Mouse (Mus musculus) CD4-positive, CD25-positive, alpha-beta regulatory T cell, adult 4 months (primary cell): Measurements from ENCODE around the gene Ess2. TPM values are rescaled to one million over a fixed set of nuclear protein-coding genes. Genes with fewer than 3 reads are reported as not detected.
"Not testable (repeated sequence)": the region's sequence is repeated elsewhere in the genome, so short reads cannot be mapped to it uniquely, and the experiment has no call there.

ENCODE experiments used
- ATAC-seq: one replicate; pipeline ENCODE4 v1.8.0; 2017
- polyA plus RNA-seq, 2 experiments: library from polyadenylated mRNA; unstranded; fragments of 100-300 nt; shearing (Covaris generic); gene quantifications; one replicate each; pipeline ENCODE4 v1.2.1; 2017

The Ess2 gene
- polyA plus RNA-seq: 10 to 100 TPM; 32.7 to 53.9 TPM

DNA sequence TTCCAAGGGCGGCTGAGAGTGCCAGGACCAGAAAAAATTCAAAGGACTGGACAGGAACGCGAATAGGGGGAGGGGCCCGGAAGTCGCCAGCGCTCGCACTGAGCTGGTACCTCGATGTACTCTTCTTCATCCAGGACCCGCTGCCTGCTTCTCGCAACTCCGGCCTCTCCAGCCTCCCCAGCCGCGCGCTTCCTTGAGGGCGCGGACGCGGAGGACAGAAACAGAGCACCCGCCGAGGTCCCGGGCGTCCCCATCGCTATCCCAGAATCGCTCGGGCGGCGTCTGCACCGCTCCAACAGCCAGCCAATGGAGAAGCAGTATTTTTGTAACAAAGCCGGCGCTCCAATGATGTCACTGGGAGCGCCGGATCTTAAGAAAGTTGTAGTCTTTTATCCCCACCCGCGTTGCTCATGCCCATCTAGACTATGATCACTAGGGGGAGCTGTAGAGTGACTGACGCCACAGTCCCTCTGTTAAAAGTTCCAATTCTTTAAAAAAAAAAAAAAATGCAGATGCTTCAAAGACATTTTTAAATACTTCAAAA, at the start of gene Ess2:
Gene Ess2, minus strand, starts transcription at position 297 of the 544 bp plus-strand sequence.
- peak; percentile 100 for ATAC-seq

DNA sequence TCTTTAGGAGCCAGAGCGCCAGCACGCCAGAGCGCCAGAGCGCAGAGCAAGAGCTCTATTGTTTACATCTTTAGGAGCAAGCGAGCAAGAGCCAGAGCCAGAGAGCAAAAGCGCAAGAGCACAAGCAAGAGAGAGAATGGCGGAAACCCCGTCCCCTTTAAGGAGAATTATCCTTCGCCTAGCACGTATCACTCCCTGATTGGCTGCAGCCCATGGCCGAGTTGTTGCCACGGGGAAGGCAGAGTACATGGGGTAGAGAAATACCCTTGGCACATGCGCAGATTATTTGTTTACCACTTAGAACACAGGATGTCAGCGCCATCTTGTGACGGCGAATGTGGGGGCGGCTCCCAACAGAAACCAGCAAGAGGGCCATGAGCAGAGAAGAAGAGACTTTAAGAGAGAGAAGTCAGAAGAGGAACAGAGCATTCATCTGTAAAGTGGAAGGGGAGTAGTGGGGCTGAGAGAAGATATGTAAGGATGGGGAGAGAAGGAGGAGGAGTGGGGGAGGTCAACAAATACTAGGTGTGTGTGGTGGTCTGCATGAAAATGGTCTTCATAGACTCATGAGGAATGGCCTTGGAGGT, 45.0 kb upstream of the Ess2 start:
- ATAC-seq: not testable (repeated sequence)

DNA sequence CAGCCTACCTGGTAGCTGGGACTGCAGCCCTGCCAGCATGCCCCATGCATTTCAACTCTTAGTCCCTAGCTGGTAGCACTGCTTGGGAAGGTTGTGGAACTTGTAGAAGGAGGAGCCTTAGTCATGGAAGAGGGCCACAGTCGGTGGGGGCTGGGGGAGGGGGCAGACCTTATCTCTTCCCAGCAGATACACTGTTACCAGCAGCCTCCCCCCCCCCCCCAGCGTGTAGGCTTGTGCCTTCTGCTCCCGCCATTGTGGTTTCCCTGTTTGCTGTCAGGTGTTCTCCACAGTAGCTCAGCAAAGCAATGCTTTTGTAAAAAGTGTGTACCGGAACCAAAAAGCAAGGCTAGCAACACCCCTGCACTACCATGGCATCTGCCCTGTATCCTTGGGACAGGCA, 40.5 kb upstream of the Ess2 start:
- no peak for ATAC-seq

DNA sequence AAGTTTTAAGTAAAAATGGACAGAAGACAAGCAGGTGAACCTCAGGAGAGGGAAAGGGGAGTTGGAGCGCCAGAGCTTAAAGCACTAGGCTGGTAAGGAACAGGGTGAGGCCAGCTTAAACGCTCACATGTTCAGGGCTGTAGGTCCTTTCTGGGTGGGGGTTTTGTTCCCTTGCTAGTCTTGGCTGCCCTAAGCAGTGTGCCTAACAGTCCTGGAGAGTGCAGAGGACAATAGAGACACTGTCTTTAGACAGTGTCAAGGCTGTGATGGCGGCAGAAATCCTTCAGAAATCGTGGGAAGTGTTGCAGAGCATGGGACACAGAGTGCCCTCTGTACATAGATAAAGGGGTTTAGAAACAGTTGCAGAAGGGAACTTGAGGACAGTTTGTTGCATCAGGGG, 38.9 kb upstream of the Ess2 start:
- no peak for ATAC-seq

DNA sequence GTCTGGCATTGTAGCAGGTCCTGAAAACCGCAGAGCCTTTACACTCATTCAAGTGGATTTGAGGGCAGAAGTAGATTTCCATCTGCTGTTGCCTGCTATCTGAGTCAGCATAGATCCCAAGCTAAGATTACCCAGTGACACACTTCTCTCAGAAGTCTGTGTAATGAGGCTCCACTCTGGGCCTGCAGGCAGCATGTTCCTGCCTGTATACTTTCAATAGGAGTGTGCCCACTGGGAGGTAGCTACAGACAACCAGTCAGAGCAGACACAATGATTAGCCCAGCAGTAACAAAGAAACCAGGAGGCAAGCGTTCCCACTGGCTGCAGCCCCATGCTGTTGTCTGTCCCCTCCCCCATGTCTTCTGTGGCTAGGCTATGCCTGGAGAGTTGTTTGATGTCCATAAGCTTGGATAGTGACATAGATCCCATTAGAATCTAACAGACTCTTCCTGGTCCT, 38.3 kb upstream of the Ess2 start:
- no peak for ATAC-seq

DNA sequence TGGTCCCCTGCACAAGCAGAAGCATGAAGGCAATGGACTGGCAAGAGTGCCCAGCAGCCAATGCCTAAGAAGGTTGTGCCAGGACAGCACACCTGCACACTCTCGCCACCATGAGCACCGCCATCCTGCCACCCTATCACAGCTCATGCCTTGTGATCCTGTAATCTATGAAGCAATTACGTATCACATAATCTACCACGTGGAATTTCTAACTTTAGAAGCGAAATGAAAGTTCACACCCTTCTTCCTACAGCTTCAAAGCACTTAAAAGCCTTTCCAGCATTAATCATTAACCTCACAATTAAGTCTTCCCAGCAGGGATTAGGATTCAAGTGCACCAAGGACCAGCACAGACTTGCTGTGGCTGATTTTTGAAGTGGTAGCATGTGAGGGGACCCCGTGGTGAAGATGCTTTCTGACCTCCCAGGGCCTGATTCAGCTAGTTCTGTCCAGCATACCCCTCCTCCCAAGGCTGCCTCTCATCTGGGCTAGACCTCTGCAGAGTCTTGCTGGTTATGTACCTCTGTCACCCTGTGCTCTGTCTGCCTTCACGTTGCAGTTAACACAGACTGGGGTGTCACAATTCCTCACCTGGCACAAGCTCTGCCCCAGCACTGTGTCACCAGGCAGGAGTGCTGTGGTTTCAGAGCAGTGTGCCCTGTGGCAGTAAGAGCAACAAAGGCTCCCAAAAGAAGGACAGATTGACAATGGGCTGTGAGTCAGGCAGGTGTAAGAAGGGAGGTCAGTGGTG, 34.1 kb upstream of the Ess2 start:
- ATAC-seq: no peak

DNA sequence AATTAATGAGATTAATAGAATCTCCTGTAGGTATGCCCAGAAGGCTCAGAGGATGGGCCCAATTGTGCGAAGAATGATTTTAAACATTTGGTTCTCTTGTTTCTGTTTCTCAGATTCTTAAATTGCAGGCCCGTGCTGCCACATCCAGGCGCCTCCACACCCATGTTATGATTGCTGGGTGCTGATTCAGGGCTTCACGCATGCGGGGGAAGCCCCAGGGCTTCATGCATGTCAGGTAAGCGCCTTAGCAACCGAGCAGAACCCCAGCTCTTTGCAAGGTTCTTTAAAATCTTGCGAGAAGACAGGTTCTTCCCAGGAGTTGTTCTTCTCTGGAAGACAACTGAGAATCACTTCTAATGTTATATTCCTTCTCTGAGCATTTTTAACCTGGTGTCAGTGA, 32.3 kb upstream of the Ess2 start:
- ATAC-seq: no peak

DNA sequence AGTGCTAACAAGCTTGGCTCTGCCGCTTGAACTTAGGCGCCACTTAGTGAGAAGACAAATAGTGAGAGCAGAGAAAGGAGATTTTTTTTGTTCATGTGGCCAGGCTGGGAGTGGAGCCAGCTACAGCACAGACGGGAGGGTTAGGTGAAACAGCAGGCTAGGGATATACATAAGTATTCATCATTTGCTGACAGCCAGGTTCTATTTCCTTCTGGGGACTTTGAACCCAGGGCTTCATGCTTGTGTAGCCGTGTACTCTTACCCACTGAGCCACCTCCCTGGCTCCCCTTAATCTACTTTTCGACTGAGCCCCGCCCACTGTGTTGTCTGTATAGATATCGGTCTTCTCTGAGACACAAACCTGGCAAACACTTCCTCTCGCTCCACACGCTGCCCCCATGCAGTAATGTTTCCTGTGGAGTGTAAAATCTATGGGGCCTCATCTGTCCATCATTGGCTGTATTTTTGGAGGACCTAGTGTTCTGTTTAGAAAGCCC, 28.2 kb upstream of the Ess2 start:
- ATAC-seq: peak; percentile 12

DNA sequence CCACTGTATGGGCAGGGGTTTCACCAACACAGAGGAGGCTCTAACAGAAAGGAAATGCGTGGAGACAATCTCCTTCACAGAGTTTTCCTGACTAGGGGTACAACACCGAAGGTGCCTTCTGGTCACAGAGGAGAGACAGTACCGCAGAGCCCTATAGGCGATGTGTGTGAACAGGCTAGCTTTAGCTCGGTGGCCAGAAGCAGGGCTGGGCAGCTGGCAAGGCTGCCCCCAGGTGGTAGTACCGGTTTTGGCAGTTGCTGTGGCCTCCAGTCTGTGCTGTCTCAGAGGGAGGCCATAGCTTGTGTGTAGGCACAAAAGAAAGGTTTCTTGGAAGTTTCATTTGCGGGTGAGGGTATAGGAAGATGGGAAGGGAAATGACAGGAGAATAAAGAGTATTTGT, 27.7 kb upstream of the Ess2 start:
- ATAC-seq: peak; percentile 95

DNA sequence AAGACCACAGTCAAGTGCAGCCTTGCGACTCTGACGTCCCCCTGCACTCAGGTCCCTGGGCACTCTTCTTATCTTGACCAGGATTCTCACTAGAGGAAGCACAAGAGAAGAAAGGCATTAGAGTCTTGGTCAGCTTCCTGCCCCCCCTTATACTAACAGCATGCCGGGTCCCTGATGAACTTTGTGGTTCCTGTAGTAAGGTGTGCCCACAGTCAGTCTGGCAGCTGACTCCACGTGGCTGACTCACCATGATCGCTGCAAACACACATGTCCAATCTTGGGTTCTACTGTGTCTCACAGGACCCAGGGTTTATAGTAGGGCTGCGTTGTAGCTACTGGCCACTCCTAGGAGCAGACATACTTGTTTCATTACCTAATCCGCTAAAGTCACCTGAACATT, 27.0 kb upstream of the Ess2 start:
- ATAC-seq: no peak

DNA sequence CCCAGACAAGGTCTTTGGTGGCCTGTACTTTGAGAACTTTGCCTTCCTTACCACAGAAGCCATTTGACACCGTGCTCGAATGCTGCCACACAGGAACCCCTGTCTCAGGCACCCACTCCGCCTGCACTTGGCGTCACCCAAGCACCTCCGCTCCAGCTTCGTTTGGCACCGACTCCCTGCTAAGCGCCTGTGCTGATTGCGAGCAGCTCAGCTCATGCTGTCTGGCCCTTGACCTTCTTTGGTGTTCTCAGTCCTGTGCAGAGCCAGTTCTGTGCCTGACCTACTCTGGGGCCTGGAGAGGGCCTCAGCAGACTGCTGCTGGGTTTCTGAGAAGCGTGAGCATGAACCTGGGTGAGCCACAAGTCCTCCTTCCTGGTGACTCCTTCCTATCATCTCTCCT, 25.6 kb upstream of the Ess2 start:
- ATAC-seq: no peak

DNA sequence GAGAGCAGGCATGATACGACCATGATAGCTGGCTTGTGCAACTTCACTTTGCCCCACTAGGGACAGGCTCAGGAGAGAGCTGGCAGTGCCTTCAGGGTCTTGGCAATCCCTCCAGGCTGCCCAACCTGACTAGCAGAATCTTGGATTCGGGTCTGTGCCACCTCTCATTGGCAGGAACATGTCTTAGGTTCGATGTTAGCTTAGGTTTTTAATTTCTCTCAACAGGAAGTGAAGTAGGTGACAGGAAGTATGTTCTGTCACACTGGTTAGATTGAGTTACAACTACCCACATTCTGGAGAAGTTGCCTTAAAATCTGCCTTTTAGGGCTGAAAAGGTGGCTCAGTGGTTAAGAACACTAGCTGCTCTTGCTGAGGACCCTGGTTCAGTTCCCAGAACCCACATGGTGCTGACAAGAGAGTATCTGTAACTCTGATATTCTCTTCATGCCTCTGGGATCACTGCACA, 23.3 kb upstream of the Ess2 start:
- peak; percentile 59 for ATAC-seq

DNA sequence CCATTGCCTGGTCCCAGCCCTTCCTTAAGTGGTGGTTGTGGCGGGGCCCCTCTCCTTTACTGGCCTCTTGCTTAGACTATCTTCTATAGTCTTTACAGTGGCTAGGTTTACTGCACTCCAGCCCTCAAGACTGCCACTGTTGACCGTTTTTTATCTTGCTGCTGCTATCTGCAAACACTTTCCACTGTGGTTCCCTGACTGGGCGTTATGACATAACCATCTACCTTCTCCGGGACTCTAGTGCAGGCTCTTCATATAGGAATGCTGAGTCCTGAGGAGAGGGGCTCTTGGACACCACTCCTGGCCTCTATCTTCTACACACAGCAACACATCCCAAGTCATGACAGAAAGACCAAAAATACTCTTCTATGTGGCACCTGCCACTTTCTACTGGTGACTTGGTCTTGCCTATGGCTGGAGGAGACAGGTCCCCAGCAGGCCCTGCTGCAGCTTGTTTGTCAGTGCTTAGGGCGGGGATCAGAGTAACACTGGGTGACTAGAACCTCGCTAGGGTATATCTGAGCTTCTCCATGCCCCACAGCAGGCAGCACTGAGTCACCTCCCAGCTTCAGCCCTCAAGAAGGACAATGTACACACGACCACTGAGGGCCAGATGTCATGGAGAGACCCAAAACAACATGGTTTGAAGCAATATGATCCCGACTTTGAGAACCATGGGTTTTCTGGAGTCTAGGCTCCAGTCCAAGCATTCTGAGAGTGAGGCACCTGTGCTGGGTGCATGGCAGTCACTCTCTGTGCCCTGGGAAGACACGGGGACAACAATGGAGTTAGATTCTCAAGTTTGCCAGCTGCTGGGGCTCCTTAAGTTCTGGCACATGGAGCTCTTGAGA, 22.7 kb upstream of the Ess2 start:
- ATAC-seq: no peak

DNA sequence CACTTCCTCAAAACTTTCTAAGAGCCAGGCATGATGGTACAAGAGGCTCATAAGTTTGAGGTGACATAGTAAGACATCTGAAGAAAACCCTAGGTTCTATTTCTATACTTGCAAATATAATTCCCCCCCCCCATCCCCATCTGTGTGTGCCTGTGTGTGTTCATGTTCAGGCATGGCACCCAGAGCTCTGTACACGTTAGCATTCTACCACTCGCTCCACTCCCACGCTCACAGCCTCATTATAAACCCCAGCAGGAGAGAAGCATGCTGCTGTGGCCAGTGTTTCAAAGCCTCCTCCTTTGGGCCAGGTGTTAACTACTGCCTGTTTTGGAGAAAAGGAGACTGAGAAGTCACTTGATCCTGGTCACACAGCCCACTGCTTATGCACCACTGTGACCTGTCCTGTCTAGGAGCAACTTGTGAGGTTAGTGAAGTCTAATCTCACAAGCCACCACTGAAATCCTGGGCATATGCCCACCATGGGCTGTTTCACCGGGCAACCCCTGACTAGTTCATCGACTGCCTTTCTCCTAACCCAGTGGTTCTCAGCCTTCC, 20.8 kb upstream of the Ess2 start:
- ATAC-seq: no peak

DNA sequence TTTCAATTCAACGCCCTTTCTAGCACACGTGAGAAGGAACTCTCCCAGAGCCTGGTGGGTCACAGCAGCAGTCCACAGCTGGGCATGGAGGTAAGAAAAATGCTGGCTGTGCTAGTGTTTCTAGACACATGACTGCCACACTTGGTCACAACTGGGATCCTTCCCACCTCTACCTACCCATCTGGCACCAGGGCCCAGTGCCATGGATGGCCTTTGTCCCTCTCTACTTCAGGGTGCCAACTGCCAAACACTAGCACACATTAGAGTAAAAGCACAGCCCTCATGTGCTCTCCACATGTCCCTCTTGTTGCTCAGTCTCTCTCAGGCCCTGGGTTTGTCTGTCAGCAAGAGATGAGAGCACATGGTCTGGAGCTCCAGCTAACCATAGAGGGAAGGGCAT, 18.5 kb upstream of the Ess2 start:
- no peak for ATAC-seq

DNA sequence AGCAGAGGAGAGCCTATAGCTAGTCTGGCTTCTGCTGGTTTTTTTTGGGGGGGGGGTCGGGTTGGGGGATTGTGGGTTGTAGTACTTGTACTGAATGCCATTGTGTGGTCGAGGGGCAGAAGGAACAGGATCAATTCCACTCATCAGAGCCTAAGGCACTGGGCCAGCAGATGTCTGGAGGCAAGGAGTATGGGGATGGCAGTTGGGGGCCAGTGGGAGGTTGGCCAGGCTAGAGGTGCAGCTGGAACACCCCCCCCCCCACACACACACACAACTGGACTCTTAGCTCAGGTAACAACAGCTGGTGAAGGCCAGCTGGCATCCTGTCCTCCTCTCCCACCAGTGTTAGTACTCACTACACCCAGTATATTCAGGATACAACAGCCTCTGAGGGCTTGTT, 18.1 kb upstream of the Ess2 start:
- no peak for ATAC-seq

DNA sequence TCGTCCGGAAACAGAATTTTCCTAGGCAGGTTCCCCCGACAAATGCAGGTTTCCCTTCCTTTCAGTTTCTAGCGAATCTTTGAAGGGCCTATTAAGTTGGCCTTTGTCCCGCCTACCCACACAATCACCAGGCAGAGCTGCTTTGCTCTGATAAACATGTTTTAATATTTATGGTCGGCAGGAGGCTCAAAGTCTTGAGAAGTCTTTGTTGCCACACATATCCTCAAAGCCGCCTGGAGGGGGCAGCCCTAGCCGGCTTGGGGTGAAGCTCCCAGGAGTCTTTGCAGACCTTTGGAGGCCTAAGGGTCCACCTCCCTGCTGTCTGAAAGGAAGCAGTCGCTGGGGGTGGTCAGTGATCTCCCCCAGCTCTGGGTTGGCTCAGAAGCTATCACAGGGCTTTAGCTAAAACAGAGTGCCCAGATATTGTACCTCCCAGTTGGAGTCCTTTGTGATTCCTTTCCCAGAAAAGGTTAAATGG, 17.5 kb upstream of the Ess2 start:
- peak; percentile 94 for ATAC-seq

DNA sequence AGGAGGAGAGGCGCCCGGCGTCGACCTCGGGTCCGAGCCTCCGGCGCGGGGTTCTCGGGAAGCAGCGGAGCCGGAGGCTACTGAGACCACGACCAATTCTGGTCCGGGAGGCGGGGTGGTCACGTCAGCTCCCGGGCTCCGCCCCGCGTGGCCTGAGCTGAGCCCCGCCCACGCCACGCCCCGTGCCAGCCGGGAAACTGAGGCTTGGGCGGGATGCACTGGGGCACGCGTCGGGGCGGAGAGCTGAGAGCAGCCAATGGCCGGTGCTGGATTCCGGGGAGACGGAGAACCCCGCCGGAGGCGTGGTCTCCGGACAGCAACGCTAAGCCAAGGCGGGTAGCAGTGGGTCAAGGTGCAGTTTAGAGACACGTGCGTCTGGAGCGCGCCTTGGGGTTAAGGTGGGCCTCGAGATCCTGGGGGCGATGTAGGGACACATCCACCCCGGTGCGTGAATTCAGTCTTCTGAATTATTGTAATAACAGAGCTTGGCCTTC, 17.0 kb upstream of the Ess2 start, which contains the start of gene Slc25a1:
Gene Slc25a1, minus strand, starts transcription at position 133 of the 494 bp plus-strand sequence.
- peak; percentile 21 for ATAC-seq

DNA sequence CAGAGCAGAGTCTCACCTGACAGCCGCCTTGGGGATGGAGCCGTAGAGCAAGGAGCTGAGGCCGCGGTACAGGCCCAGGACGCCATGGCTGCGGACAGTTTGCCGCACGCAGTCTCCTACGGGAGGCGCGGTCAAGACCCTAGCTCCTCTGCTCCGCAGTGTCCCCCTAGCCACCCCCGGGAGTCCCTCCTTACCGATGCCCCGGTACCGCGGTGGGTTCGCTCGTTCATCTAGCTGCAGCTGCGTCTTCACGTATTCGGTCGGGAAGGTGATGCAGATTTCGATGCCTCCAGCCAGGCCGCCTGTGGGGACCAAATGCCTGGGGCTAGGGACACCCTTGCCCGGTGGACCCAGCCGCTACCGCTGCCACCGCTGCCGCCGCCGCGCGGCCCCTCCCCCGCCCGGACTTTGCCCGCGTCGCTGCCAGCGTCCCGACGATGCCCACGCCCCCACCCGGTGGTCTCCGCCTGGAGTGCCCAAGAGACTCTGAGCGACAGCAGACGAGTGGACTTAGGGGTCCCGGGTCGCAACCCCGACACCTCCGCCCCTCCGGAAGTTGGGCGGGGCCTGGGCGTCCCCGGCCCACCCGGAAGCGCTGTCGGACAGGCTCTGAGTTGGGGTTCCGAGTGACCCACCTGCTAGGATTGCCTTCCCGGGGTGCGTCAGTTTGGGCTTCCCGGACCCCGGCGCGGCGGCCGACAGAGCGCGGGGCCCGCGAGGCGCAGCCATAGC, 16.4 kb upstream of the Ess2 start:
- ATAC-seq: peak; percentile 21

DNA sequence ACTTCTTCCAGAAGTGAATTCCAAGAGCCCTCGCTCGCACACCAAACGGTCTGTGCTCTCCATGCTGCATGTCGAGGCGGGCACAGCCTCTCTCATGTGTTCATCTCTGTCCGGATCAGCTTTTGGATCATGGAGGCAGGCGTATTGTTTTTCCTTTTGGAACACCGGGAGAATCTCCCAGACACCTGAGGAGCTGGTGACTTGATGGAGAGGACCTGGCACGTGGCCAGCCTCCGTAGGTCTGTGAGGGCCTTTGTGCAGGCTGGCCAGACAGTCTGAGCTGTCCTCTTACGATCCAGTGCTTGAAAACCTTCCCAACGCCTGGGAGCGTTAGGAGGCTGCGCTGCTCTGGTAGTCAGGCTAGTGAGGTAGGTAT, 11.0 kb upstream of the Ess2 start:
- ATAC-seq: peak; percentile 1
